Mouse (Mus musculus) kidney, adult 2 months (tissue): ENCODE measurements around the gene Dnase1.

Experiments used
- CTCF ChIP-seq: fragments of 200-500 bp; conservative IDR thresholded peaks from 2 replicates; pipeline ENCODE4 v1.5.1; 2011; ENCODE audit warnings: low read depth, mild to moderate bottlenecking, control low read depth, low read length, moderate library complexity, mixed read lengths; ENCODE audit not compliant: insufficient read depth, insufficient read length
- POLR2A ChIP-seq: fragments of 200-500 bp; IDR thresholded peaks from one replicate; pipeline ENCODE4 v1.6.1; 2011; ENCODE audit warnings: low read depth, low read length, control low read depth

DNA sequence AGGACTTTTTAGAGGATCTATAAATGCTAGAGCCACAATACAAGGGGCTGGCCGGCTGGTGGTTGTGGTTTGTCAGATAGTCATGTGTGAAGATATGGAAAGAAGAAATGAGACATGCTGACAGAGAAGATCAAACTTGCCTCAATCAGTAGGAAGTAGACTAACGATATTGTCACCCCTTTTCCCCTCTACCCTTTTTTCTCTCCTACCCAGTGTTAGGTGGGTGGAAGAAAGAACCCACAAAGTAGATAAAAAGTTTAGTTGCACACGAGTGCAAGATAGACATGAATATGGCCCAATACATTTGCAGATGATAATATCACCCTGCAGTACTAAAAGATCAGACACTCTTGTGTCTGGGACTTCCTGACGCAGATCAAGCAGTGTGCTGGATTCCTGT, 48.3 kb upstream of the Dnase1 start:
- TF ChIP-seq CTCF, result no peak
- TF ChIP-seq POLR2A, result no peak
